ENCODE assay signal across 29 mouse cellular contexts in genomic region chr13:92919882-92920281, GRCm38 (mm10).
DNase-seq lines count a peak whose midpoint lies in the region; ATAC-seq and TF ChIP-seq lines count a peak whose summit lies in the region.
"Had no signal": no experiment of that assay in that cellular context is flagged by ENCODE, and none has a peak within 500 bp of the region (broad histone marks: within the 10 kb centered on the region; RNA-seq: fewer than 3 reads in every experiment).

No protein-coding gene starts in this region.

- peak; percentile 55 for DNase-seq in heart, adult 11 months
- DNase-seq in heart, adult 18-20 months, result no peak
- peak; percentile 35 for DNase-seq in 3T3-L1 (ENCODE audit: low read depth, low spot score)
- DNase-seq in ovary, postnatal 14 days (ENCODE audit: low spot score), result no peak
- DNase-seq in embryo, embryonic 11 days, result no peak
- DNase-seq: adrenal gland, adult 8-10 months; adrenal gland, postnatal 25 days; cerebellum, adult 11 months; cerebellum, adult 2 months; cerebellum, adult 9-11 months; cerebellum, postnatal 25 days; gastrocnemius, postnatal 25 days; heart, postnatal 10 days; heart, postnatal 36 days had no signal

- H3K4me1 ChIP-seq in bone marrow, adult 2 months (ENCODE audit: control insufficient read depth, insufficient read depth, low read length), result no peaks in the 10 kb centered on the region; the same call in none of the 2 replicates
- H3K4me1 ChIP-seq: embryonic facial prominence, embryonic 10.5 days; embryonic facial prominence, embryonic 13.5 days; forebrain, embryonic 12.5 days; forebrain, embryonic 15.5 days; hindbrain, embryonic 10.5 days; hindbrain, embryonic 13.5 days had no signal

- TF ChIP-seq POLR2A in bone marrow, adult 2 months (IDR thresholded peaks at IDR 0.05; ENCODE audit: borderline replicate concordance, control insufficient read depth, low read depth, low read length), result no peak

- 42% methylated on average over 2 of the region's 2 CpGs for WGBS in bone marrow, adult 2 months

- no peak overlapping the region for H3K27ac ChIP-seq in bone marrow, adult 2 months (ENCODE audit: control insufficient read depth, insufficient read depth, low read depth, low read length, poor library complexity)
- H3K27ac ChIP-seq: embryonic facial prominence, embryonic 10.5 days; embryonic facial prominence, embryonic 13.5 days; forebrain, embryonic 12.5 days; forebrain, embryonic 15.5 days; heart, embryonic 15.5 days; hindbrain, embryonic 10.5 days; hindbrain, embryonic 13.5 days had no signal

- H3K4me3 ChIP-seq in bone marrow, adult 2 months (replicated peaks; ENCODE audit: control insufficient read depth, low read depth, low read length), result no peak overlapping the region
- H3K4me3 ChIP-seq: embryonic facial prominence, embryonic 10.5 days; embryonic facial prominence, embryonic 13.5 days; erythroblast, embryonic 14.5 days; forebrain, embryonic 12.5 days; forebrain, embryonic 15.5 days; heart, embryonic 12.5 days; heart, embryonic 15.5 days; hindbrain, embryonic 10.5 days; hindbrain, embryonic 13.5 days had no signal

- ATAC-seq in megakaryocyte, adult 5-6 weeks (ENCODE audit: poor library complexity, severe bottlenecking), result peak; percentile 79
- ATAC-seq in inflammation-experienced regulatory T-cells, adult 6 months, result no peak
- ATAC-seq: forebrain, embryonic 15.5 days; hindbrain, embryonic 16.5 days; intestine, embryonic 16.5 days; Patski had no signal

- peak; percentile 3; the same call in 1 of the 2 replicates for TF ChIP-seq CTCF in bone marrow, adult 2 months (IDR thresholded peaks at IDR 0.05; ENCODE audit: control insufficient read depth, insufficient read depth, low read length)

Comparison
In these comparisons a context has a peak if more than half of its experiments do, and no peak if none do; other contexts are left out.
1. DNase-seq: peak in heart, adult 11 months (single experiment) and 3T3-L1 (single experiment); none in heart, adult 18-20 months (0 of 2), ovary, postnatal 14 days (single experiment) and embryo, embryonic 11 days (single experiment).